In genomic region chr11:54192275-54192674, GRCm38 (mm10) we compare ENCODE assay signal across 48 mouse cellular contexts. TPM values are rescaled to one million over a fixed set of nuclear protein-coding genes. Genes with fewer than 3 reads are reported as not detected.
"Had no signal": no experiment of that assay in that cellular context is flagged by ENCODE, and none has a peak within 500 bp of the region (broad histone marks: within the 10 kb centered on the region; RNA-seq: fewer than 3 reads in every experiment).

No protein-coding gene starts in this region.

- H3K4me1 ChIP-seq: heart, embryonic 10.5 days; heart, embryonic 12.5 days; heart, embryonic 13.5 days; heart, embryonic 15.5 days; hindbrain, embryonic 12.5 days; hindbrain, embryonic 15.5 days; intestine, embryonic 15.5 days; kidney, embryonic 15.5 days had no signal

- H3K4me3 ChIP-seq: heart, embryonic 10.5 days; heart, embryonic 12.5 days; heart, embryonic 13.5 days; heart, embryonic 15.5 days; hindbrain, embryonic 10.5 days; hindbrain, embryonic 12.5 days; hindbrain, embryonic 13.5 days; hindbrain, embryonic 15.5 days; intestine, embryonic 15.5 days; kidney, embryonic 15.5 days; layer of hippocampus, adult 2 months; left cerebral cortex, adult 2 months had no signal

- H3K9ac ChIP-seq: heart, embryonic 12.5 days; heart, embryonic 13.5 days; heart, embryonic 15.5 days; hindbrain, embryonic 12.5 days; hindbrain, embryonic 13.5 days; hindbrain, embryonic 14.5 days; hindbrain, embryonic 15.5 days; intestine, embryonic 15.5 days; kidney, embryonic 15.5 days had no signal

- H3K4me2 ChIP-seq: heart, embryonic 12.5 days; heart, embryonic 13.5 days; heart, embryonic 15.5 days; hindbrain, embryonic 12.5 days; hindbrain, embryonic 13.5 days; hindbrain, embryonic 14.5 days; hindbrain, embryonic 15.5 days; intestine, embryonic 15.5 days; kidney, embryonic 15.5 days had no signal

- DNase-seq: heart, postnatal 10 days; heart, postnatal 14 days; heart, postnatal 36 days; heart, postnatal 4 days; kidney, adult 11 months; kidney, adult 18-20 months; kidney, adult 2 months; kidney, adult 8-10 months; kidney, adult 9 months; kidney, postnatal 10 days; kidney, postnatal 14 days; kidney, postnatal 25 days; kidney, postnatal 36 days; kidney, postnatal 4 days; layer of hippocampus, adult 9-11 months; layer of hippocampus, postnatal 36 days had no signal

- H3K27me3 ChIP-seq: heart, embryonic 12.5 days; heart, embryonic 13.5 days; heart, embryonic 15.5 days; hindbrain, embryonic 12.5 days; hindbrain, embryonic 13.5 days; hindbrain, embryonic 15.5 days; intestine, embryonic 15.5 days; kidney, embryonic 15.5 days had no signal

- H3K9me3 ChIP-seq: heart, embryonic 10.5 days; heart, embryonic 15.5 days; hindbrain, embryonic 12.5 days; hindbrain, embryonic 13.5 days; hindbrain, embryonic 15.5 days; intestine, embryonic 15.5 days; kidney, embryonic 15.5 days had no signal

- ATAC-seq: hindbrain, embryonic 16.5 days; inflammation-experienced regulatory T-cells, adult 6 months; intestine, embryonic 15.5 days; intestine, embryonic 16.5 days; intestine, postnatal 0 days had no signal

- H3K27ac ChIP-seq: heart, embryonic 10.5 days; heart, embryonic 13.5 days; heart, embryonic 15.5 days; hindbrain, embryonic 10.5 days; hindbrain, embryonic 12.5 days; hindbrain, embryonic 13.5 days; hindbrain, embryonic 14.5 days; hindbrain, embryonic 15.5 days; intestine, embryonic 15.5 days; kidney, embryonic 15.5 days; kidney, postnatal 0 days; layer of hippocampus, adult 2 months; left cerebral cortex, adult 2 months had no signal

- H3K36me3 ChIP-seq: heart, embryonic 10.5 days; heart, embryonic 12.5 days; heart, embryonic 13.5 days; heart, embryonic 15.5 days; hindbrain, embryonic 10.5 days; hindbrain, embryonic 12.5 days; hindbrain, embryonic 13.5 days; hindbrain, embryonic 15.5 days; intestine, embryonic 15.5 days; kidney, embryonic 15.5 days had no signal

RNA-seq across cellular contexts. Expression of gene Csf2, which starts 57.2 kb away (rescaled TPM):
- total RNA-seq: heart, postnatal 10 days; heart, postnatal 14 days; heart, postnatal 25 days; heart, postnatal 36 days; heart, postnatal 4 days; hematopoietic stem cell, adult 5-6 weeks; layer of hippocampus, adult 18-20 months; layer of hippocampus, adult 2 months; layer of hippocampus, adult 8-10 months; layer of hippocampus, postnatal 10 days; layer of hippocampus, postnatal 14 days; layer of hippocampus, postnatal 25 days; layer of hippocampus, postnatal 36 days; left cerebral cortex, adult 18-20 months; left cerebral cortex, adult 2 months; left cerebral cortex, adult 8-10 months had no signal
- polyA plus RNA-seq: heart, embryonic 10.5 days; heart, embryonic 12.5 days; heart, embryonic 13.5 days; heart, embryonic 14.5 days; heart, embryonic 15.5 days; heart, embryonic 16.5 days; heart, postnatal 0 days; hindbrain, embryonic 10.5 days; hindbrain, embryonic 12.5 days; hindbrain, embryonic 13.5 days; hindbrain, embryonic 14.5 days; hindbrain, embryonic 15.5 days; hindbrain, embryonic 16.5 days; kidney, adult 2 months; kidney, embryonic 14.5 days; kidney, embryonic 15.5 days; kidney, embryonic 16.5 days; kidney, postnatal 0 days had no signal
